In the genomic region with DNA sequence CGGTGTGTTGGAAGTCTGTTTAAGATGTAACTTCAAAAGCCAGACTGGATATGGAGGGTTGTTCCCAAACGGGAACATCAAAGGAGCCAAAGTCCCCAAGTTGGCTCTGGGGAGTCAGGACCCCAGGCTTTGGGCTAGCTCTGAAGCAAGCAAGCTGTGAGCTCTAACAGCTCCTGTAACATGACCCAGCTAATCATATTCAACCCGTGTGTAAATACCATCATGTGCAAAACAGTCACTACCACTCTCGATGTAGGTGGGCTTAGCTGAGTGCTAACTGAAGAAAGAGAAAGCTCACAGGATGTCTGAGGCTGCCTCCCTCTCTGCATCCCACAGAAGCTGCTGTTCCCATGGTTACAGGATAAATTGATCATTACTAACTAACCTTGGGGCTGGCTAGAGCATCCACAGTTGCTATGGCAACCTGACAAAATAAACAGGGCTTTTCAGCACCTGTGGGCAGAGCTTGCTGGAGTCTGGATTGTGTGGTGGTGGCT, we compare ENCODE assay signal across 7 mouse cellular contexts. TPM values are rescaled to one million over a fixed set of nuclear protein-coding genes. Genes with fewer than 3 reads are reported as not detected.
DNase-seq lines count a peak whose midpoint lies in the region; ATAC-seq lines count a peak whose summit lies in the region.

No protein-coding gene starts in this region.

- peak overlapping the region; percentile 82 for H3K9ac ChIP-seq in hindbrain, embryonic 14.5 days

- H3K4me2 ChIP-seq in hindbrain, embryonic 14.5 days (replicated peaks), result peak overlapping the region; percentile 69

- peak; percentile 43 for ATAC-seq in activated CD4-positive, CD25-positive, alpha-beta regulatory T cell, adult 4 months
- peak; percentile 56 for ATAC-seq in hindbrain, embryonic 14.5 days (ENCODE audit: low FRiP score)
- no peak for ATAC-seq in cerebellum, adult (ENCODE audit: insufficient number of reproducible peaks, low FRiP score, low TSS enrichment)

- H3K4me3 ChIP-seq in hindbrain, embryonic 14.5 days (replicated peaks; ENCODE audit: low read length), result peak overlapping the region; percentile 70
- peak overlapping the region; percentile 69 for H3K4me3 ChIP-seq in midbrain, embryonic 10.5 days

- 0 out of 2 replicates have a peak, but pooled peaks cover 4% of the 10 kb centered on the region for H3K36me3 ChIP-seq in hindbrain, embryonic 14.5 days (replicated peaks; ENCODE audit: control insufficient read depth, insufficient read depth)
- H3K36me3 ChIP-seq in midbrain, embryonic 10.5 days, result 0 out of 2 replicates have a peak, but pooled peaks cover 1% of the 10 kb centered on the region

- peak; percentile 34 for DNase-seq in ES-CJ7 (ENCODE audit: low read depth, low spot score)
- peak; percentile 71 for DNase-seq in hindbrain, embryonic 14.5 days (ENCODE audit: low spot score)
- peak; percentile 48 for DNase-seq in midbrain, embryonic 10.5 days (ENCODE audit: low spot score)
- no peak for DNase-seq in urinary bladder, postnatal 25 days (ENCODE audit: low spot score)
- DNase-seq in adrenal gland, postnatal 36 days, result no peak

- 3% methylated on average over 4 of the region's 4 CpGs for WGBS in hindbrain, embryonic 14.5 days
- 8% methylated on average over 4 of the region's 4 CpGs for WGBS in midbrain, embryonic 10.5 days

- H3K27ac ChIP-seq in hindbrain, embryonic 14.5 days, result peak overlapping the region; percentile 83
- H3K27ac ChIP-seq in midbrain, embryonic 10.5 days (replicated peaks), result peak overlapping the region; percentile 87

- no peaks in the 10 kb centered on the region for H3K9me3 ChIP-seq in hindbrain, embryonic 14.5 days (ENCODE audit: control insufficient read depth, low read length)
- no peaks in the 10 kb centered on the region for H3K9me3 ChIP-seq in midbrain, embryonic 10.5 days (replicated peaks)

- H3K4me1 ChIP-seq in hindbrain, embryonic 14.5 days (replicated peaks; ENCODE audit: control insufficient read depth, insufficient read depth, low read length), result peaks cover 36% of the 10 kb centered on the region
- peaks cover 46% of the 10 kb centered on the region for H3K4me1 ChIP-seq in midbrain, embryonic 10.5 days

- H3K27me3 ChIP-seq in hindbrain, embryonic 14.5 days (ENCODE audit: control insufficient read depth, insufficient read depth, low read length), result no peaks in the 10 kb centered on the region
- peaks cover 4% of the 10 kb centered on the region; the same call in 1 of the 2 replicates for H3K27me3 ChIP-seq in midbrain, embryonic 10.5 days (ENCODE audit: low read depth, poor library complexity, severe bottlenecking)

RNA-seq across cellular contexts. Expression of a gene that starts 1.5 kb away (rescaled TPM):
- under 1 TPM; 0.26 to 0.51 TPM for polyA plus RNA-seq in activated CD4-positive, CD25-positive, alpha-beta regulatory T cell, adult 4 months (2017; shearing (Covaris generic))
- polyA plus RNA-seq in hindbrain, embryonic 14.5 days (2014; fragmentation: Nextera tagmentation; extraction: Ambion mirVana), result 18.8 and 22.2 TPM in 2 replicates
- 2.2 and 3.4 TPM in 2 replicates for polyA plus RNA-seq in midbrain, embryonic 10.5 days (2016; fragmentation: Nextera tagmentation; extraction: Ambion mirVana)
- total RNA-seq in adrenal gland, postnatal 36 days (2021), result 1 to 10 TPM; 2.6 to 4.3 TPM

Comparison
In these comparisons a context has a peak if more than half of its experiments do, and no peak if none do; other contexts are left out.
1. DNase-seq: peak in ES-CJ7 (single experiment), hindbrain, embryonic 14.5 days (single experiment) and midbrain, embryonic 10.5 days (single experiment); none in urinary bladder, postnatal 25 days (single experiment) and adrenal gland, postnatal 36 days (0 of 2).